Mouse (Mus musculus): Measurements from ENCODE around the gene Hrnr.

- no peak for TF ChIP-seq CTCF (IDR thresholded peaks at IDR 0.05; ENCODE audit: extremely low read depth, insufficient read depth, insufficient read length, insufficient replicate concordance)
- TF ChIP-seq POLR2A (IDR thresholded peaks at IDR 0.05; ENCODE audit: low read depth, low read length): no peak
Observed at GRCm38 (mm10) chr3:93273223-93273622, 46.3 kb upstream of the Hrnr start, which contains the start of gene Flg.

Measured in spleen, adult 2 months (tissue).